Mouse (Mus musculus) kidney, postnatal 4 days (tissue): ENCODE results near the gene Klhl32.
A peak's percentile ranks its signal among the peaks of the same experiment; 100 is the strongest.

ENCODE experiments used
- DNase-seq, 2 experiments: peaks; one replicate each; pipeline ENCODE4 v3.0.0; 2021; ENCODE audit warnings: mixed read lengths in 2 of 2

Klhl32 gene

GRCm38 (mm10) chr4:24627871-24628270, 223.1 kb downstream of the Klhl32 start:
- DNase-seq = no peak

- DNase-seq = no peak
Observed at GRCm38 (mm10) chr4:24626686-24627085, 224.2 kb downstream of the Klhl32 start.

- DNase-seq = peak; percentile 17 to 18
Observed at GRCm38 (mm10) chr4:24625951-24626584, 224.9 kb downstream of the Klhl32 start.

- DNase-seq = no peak
Observed at GRCm38 (mm10) chr4:24621422-24622187, 229.3 kb downstream of the Klhl32 start.

GRCm38 (mm10) chr4:24620440-24620839, 230.5 kb downstream of the Klhl32 start:
- DNase-seq = peak in 1 of 2 experiments; percentile 3

- DNase-seq = no peak
Observed at GRCm38 (mm10) chr4:24620005-24620404, 230.9 kb downstream of the Klhl32 start.

GRCm38 (mm10) chr4:24609564-24609963, 241.4 kb downstream of the Klhl32 start:
- no peak for DNase-seq

GRCm38 (mm10) chr4:24609085-24609484, 241.8 kb downstream of the Klhl32 start:
- DNase-seq = no peak

- no peak for DNase-seq
Observed at GRCm38 (mm10) chr4:24601711-24602110, 249.2 kb downstream of the Klhl32 start.

- no peak for DNase-seq
Observed at GRCm38 (mm10) chr4:24598637-24599036, 252.3 kb downstream of the Klhl32 start.

GRCm38 (mm10) chr4:24596942-24597611, 253.8 kb downstream of the Klhl32 start:
- DNase-seq = no peak

GRCm38 (mm10) chr4:24594824-24595223, 256.1 kb downstream of the Klhl32 start:
- DNase-seq = no peak

- no peak for DNase-seq
Observed at GRCm38 (mm10) chr4:24583997-24584396, 266.9 kb downstream of the Klhl32 start.

- no peak for DNase-seq
Observed at GRCm38 (mm10) chr4:24582295-24582694, 268.6 kb downstream of the Klhl32 start.

- no peak for DNase-seq
Observed at GRCm38 (mm10) chr4:24577594-24577993, 273.3 kb downstream of the Klhl32 start.

- DNase-seq = peak; percentile 87 to 88
Observed at GRCm38 (mm10) chr4:24574276-24574675, 276.6 kb downstream of the Klhl32 start.

- no peak for DNase-seq
Observed at GRCm38 (mm10) chr4:24568989-24569556, 281.9 kb downstream of the Klhl32 start.

- DNase-seq = no peak
Observed at GRCm38 (mm10) chr4:24568026-24568425, 282.9 kb downstream of the Klhl32 start.
